Mouse (Mus musculus) heart, postnatal 14 days (tissue): ENCODE data around the gene Nps. TPM values are rescaled to one million over a fixed set of nuclear protein-coding genes. Genes with fewer than 3 reads are reported as not detected.

Source experiments
- total RNA-seq, 2 experiments: library from RNA; stranded (reverse); gene quantifications; 2 replicates each; pipeline ENCODE4 v1.2.3; 2021

Nps gene
- total RNA-seq, 2 experiments from 2014 or later: not detected

Other genes starting within 250 kb of the Nps start
- gene Foxi2, start 151.6 kb downstream of the Nps start, total RNA-seq: not detected